Mouse (Mus musculus): ENCODE data around the gene Arhgap15. TPM values are rescaled to one million over a fixed set of nuclear protein-coding genes. Genes with fewer than 3 reads are reported as not detected.

Gene Arhgap15
- polyA plus RNA-seq, 1 experiment, result 9.5 TPM

DNA sequence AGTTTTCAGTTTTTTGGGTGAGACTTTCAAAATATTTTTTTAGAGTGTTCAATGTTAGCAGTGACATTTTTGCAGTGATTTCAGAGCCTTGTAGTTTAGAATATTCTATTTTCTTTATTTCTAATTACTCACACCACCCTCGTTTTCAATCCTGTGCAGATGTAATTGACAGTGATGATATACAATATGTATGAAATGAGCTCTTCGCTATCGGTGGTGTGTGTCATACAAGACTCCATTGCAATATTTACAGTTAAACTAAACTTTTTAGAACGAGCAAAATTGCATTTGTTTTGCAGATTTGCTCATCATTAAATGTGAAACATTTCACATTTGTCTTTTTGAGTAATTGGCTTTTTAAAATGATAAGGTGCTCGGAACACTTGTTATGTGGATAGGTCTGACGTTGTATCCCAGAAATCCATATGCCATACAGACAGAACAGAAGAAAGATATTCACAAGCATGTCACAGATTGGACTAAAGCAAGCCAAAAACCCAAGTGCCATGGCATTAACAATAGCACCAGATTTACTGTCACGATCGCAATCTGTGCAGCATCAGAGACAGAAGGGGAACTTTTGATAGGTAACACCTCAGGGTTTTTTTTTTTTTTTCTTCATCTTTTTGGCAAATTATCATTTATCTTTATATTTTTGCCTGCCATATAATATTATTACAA, 280.6 kb downstream of the Arhgap15 start:
- WGBS, result 97% methylated on average over 8 of the region's 8 CpGs
- no peak overlapping the region for H3K27ac ChIP-seq (ENCODE audit: control insufficient read depth, insufficient read depth, low read length)
- H3K4me1 ChIP-seq (replicated peaks; ENCODE audit: control insufficient read depth, insufficient read depth, low read length), result no peaks in the 10 kb centered on the region
- H3K36me3 ChIP-seq (ENCODE audit: control insufficient read depth, insufficient read depth, low read length), result no peaks in the 10 kb centered on the region
- H3K4me3 ChIP-seq (ENCODE audit: control insufficient read depth, insufficient read depth, low read length), result no peak overlapping the region
- no peak for DNase-seq
- TF ChIP-seq POLR2A (IDR thresholded peaks at IDR 0.05; ENCODE audit: control insufficient read depth, extremely low read depth, insufficient read depth, low read length, poor library complexity), result no peak
- TF ChIP-seq CTCF (IDR thresholded peaks at IDR 0.05; ENCODE audit: borderline replicate concordance, control insufficient read depth, extremely low read depth, insufficient read depth, low read length, poor library complexity), result no peak
- H3K27me3 ChIP-seq (ENCODE audit: control insufficient read depth, insufficient read depth, low read length), result no peaks in the 10 kb centered on the region

DNA sequence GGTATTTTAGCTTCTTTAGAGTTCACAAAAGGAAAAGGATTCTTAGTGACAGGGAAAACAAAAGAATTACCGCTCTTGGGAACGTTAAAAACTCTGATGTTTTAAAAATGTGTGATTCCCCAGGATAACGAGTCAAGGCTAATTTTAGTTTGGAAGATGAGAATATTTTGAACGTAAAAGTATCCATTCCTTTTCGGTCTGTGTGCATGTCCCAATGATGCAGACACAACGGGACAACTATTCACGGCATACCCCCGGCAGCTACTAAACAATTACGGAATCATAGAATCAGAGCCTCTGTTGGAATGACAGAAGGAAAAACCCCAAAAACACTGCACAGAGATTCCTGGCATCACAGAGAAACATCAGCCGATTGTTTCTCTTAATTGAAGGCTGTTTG, 281.2 kb downstream of the Arhgap15 start:
- H3K4me1 ChIP-seq (replicated peaks; ENCODE audit: control insufficient read depth, insufficient read depth, low read length), result no peaks in the 10 kb centered on the region
- H3K27ac ChIP-seq (ENCODE audit: control insufficient read depth, insufficient read depth, low read length), result no peak overlapping the region
- TF ChIP-seq CTCF (IDR thresholded peaks at IDR 0.05; ENCODE audit: borderline replicate concordance, control insufficient read depth, extremely low read depth, insufficient read depth, low read length, poor library complexity) (no peak), POLR2A (IDR thresholded peaks at IDR 0.05; ENCODE audit: control insufficient read depth, extremely low read depth, insufficient read depth, low read length, poor library complexity) (no peak)
- no peak for DNase-seq
- WGBS, result 96% methylated on average over 10 of the region's 10 CpGs
- no peaks in the 10 kb centered on the region for H3K36me3 ChIP-seq (ENCODE audit: control insufficient read depth, insufficient read depth, low read length)
- no peak overlapping the region for H3K4me3 ChIP-seq (ENCODE audit: control insufficient read depth, insufficient read depth, low read length)
- no peaks in the 10 kb centered on the region for H3K27me3 ChIP-seq (ENCODE audit: control insufficient read depth, insufficient read depth, low read length)

GRCm38 (mm10) chr2:44039522-44040203, 291.0 kb downstream of the Arhgap15 start:
- Histone ChIP-seq H3K27ac (ENCODE audit: control insufficient read depth, insufficient read depth, low read length) (no peak overlapping the region), H3K36me3 (ENCODE audit: control insufficient read depth, insufficient read depth, low read length) (no peaks in the 10 kb centered on the region), H3K27me3 (ENCODE audit: control insufficient read depth, insufficient read depth, low read length) (no peaks in the 10 kb centered on the region), H3K4me1 (replicated peaks; ENCODE audit: control insufficient read depth, insufficient read depth, low read length) (no peaks in the 10 kb centered on the region), H3K4me3 (ENCODE audit: control insufficient read depth, insufficient read depth, low read length) (no peak overlapping the region)
- DNase-seq, result no peak
- 95% methylated on average over 3 of the region's 3 CpGs for WGBS
- no peak for TF ChIP-seq CTCF (IDR thresholded peaks at IDR 0.05; ENCODE audit: borderline replicate concordance, control insufficient read depth, extremely low read depth, insufficient read depth, low read length, poor library complexity)
- no peak for TF ChIP-seq POLR2A (IDR thresholded peaks at IDR 0.05; ENCODE audit: control insufficient read depth, extremely low read depth, insufficient read depth, low read length, poor library complexity)

- H3K4me3 ChIP-seq (ENCODE audit: control insufficient read depth, insufficient read depth, low read length), result no peak overlapping the region
- no peak overlapping the region for H3K27ac ChIP-seq (ENCODE audit: control insufficient read depth, insufficient read depth, low read length)
- 83% methylated on average over 2 of the region's 2 CpGs for WGBS
These were observed 295.5 kb downstream of the Arhgap15 start for GRCm38 (mm10) chr2:44044088-44044487.

DNA sequence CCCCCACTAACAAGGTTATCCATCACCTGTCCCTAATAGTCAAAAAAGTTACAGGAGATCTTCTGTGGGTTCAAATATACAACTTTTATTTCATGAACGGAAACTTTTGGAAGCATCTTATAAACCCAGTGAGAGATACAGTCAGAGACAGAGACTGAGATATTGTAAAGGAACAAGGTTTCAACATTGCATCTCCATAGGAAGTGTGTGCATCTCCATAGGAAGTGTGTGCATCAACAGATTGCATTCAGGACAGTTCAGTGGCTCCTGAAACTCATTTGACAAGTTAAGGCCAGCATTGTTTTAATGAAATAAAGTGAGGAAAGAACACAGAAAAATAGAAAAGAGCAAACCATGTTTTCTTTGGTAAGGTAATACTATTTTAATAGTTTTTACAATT, 296.0 kb downstream of the Arhgap15 start:
- TF ChIP-seq POLR2A (IDR thresholded peaks at IDR 0.05; ENCODE audit: control insufficient read depth, extremely low read depth, insufficient read depth, low read length, poor library complexity), result no peak
- TF ChIP-seq CTCF (IDR thresholded peaks at IDR 0.05; ENCODE audit: borderline replicate concordance, control insufficient read depth, extremely low read depth, insufficient read depth, low read length, poor library complexity), result no peak
- H3K27me3 ChIP-seq (ENCODE audit: control insufficient read depth, insufficient read depth, low read length), result no peaks in the 10 kb centered on the region
- H3K4me3 ChIP-seq (ENCODE audit: control insufficient read depth, insufficient read depth, low read length), result no peak overlapping the region
- H3K4me1 ChIP-seq (replicated peaks; ENCODE audit: control insufficient read depth, insufficient read depth, low read length), result no peaks in the 10 kb centered on the region
- 100% methylated on average over 1 of the region's 1 CpGs for WGBS
- H3K36me3 ChIP-seq (ENCODE audit: control insufficient read depth, insufficient read depth, low read length), result no peaks in the 10 kb centered on the region
- DNase-seq, result no peak
- H3K27ac ChIP-seq (ENCODE audit: control insufficient read depth, insufficient read depth, low read length), result no peak overlapping the region

More at GRCm38 (mm10) chr2:44044088-44044487, 295.5 kb downstream of the Arhgap15 start:
- DNase-seq, result no peak
- Histone ChIP-seq H3K27me3 (ENCODE audit: control insufficient read depth, insufficient read depth, low read length) (no peaks in the 10 kb centered on the region), H3K36me3 (ENCODE audit: control insufficient read depth, insufficient read depth, low read length) (no peaks in the 10 kb centered on the region), H3K4me1 (replicated peaks; ENCODE audit: control insufficient read depth, insufficient read depth, low read length) (no peaks in the 10 kb centered on the region)
- no peak for TF ChIP-seq CTCF (IDR thresholded peaks at IDR 0.05; ENCODE audit: borderline replicate concordance, control insufficient read depth, extremely low read depth, insufficient read depth, low read length, poor library complexity)
- no peak for TF ChIP-seq POLR2A (IDR thresholded peaks at IDR 0.05; ENCODE audit: control insufficient read depth, extremely low read depth, insufficient read depth, low read length, poor library complexity)

DNA sequence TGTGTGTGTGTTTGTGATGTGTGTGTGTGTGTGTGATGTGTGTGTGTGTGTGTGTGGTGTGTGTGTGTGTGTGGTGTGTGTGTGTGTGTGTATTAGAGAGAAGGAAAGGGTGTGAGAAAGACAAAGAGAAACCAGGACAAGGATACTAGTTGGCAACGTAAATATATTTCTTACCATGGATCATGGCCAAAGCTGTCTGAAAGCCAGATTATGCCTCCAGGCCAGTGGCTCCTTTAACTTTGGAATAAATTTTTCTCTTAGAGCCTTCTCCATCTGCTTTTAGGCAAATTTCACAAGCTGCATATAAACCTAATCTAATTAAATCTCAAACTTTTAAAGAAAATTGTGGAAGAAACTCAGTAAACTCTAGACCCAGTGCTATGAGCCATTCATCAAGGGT, 296.6 kb downstream of the Arhgap15 start:
- 95% methylated on average over 1 of the region's 1 CpGs for WGBS
- TF ChIP-seq POLR2A (IDR thresholded peaks at IDR 0.05; ENCODE audit: control insufficient read depth, extremely low read depth, insufficient read depth, low read length, poor library complexity) (no peak), CTCF (IDR thresholded peaks at IDR 0.05; ENCODE audit: borderline replicate concordance, control insufficient read depth, extremely low read depth, insufficient read depth, low read length, poor library complexity) (no peak)

More for the DNA sequence above, 296.6 kb downstream of the Arhgap15 start:
- Histone ChIP-seq H3K4me3 (ENCODE audit: control insufficient read depth, insufficient read depth, low read length) (no peak overlapping the region), H3K36me3 (ENCODE audit: control insufficient read depth, insufficient read depth, low read length) (no peaks in the 10 kb centered on the region), H3K27me3 (ENCODE audit: control insufficient read depth, insufficient read depth, low read length) (no peaks in the 10 kb centered on the region), H3K27ac (ENCODE audit: control insufficient read depth, insufficient read depth, low read length) (no peak overlapping the region), H3K4me1 (replicated peaks; ENCODE audit: control insufficient read depth, insufficient read depth, low read length) (no peaks in the 10 kb centered on the region)
- no peak for DNase-seq
